ENCODE assay signal across 8 mouse cellular contexts in genomic region chr7:99545885-99546745, GRCm38 (mm10). TPM values are rescaled to one million over a fixed set of nuclear protein-coding genes. Genes with fewer than 3 reads are reported as not detected.
DNase-seq lines count a peak whose midpoint lies in the region; ATAC-seq and TF ChIP-seq lines count a peak whose summit lies in the region.

No protein-coding gene starts in this region.

- peak; percentile 58 for DNase-seq in 3134 (ENCODE audit: extremely low read depth, insufficient read length, low spot score)
- DNase-seq in MEL (ENCODE audit: low read depth, low spot score) = peak; percentile 68
- DNase-seq in heart, adult 8-10 months (ENCODE audit: low spot score) = peak; percentile 68
- peak; percentile 89 for DNase-seq in kidney, adult 11 months
- DNase-seq in urinary bladder, postnatal 36 days (ENCODE audit: low spot score in 2 of 2) = peak; percentile 44 to 70

- H3K27ac ChIP-seq in MEL (ENCODE audit: control insufficient read depth, low read depth, low read length) = peak overlapping the region; percentile 50; the same call in 1 of the 2 replicates
- peak overlapping the region; percentile 55 for H3K27ac ChIP-seq in cortical plate, adult 2 months (ENCODE audit: insufficient read depth, low read length)
- peak overlapping the region; percentile 64 for H3K27ac ChIP-seq in liver, embryonic 16.5 days (ENCODE audit: low read length)

- H3K36me3 ChIP-seq in MEL (ENCODE audit: control insufficient read depth in 1 of 2, insufficient read depth in 2 of 2, low read length in 2 of 2) = peaks cover 0 to 9% of the 10 kb centered on the region in 2 experiments; a peak in 3 of 4 replicates
- 0 out of 2 replicates have a peak, but pooled peaks cover 3% of the 10 kb centered on the region for H3K36me3 ChIP-seq in liver, embryonic 16.5 days (ENCODE audit: control insufficient read depth, insufficient read depth)

- TF ChIP-seq EP300 in MEL (IDR thresholded peaks at IDR 0.05; ENCODE audit: low read depth in 1 of 2, low read length in 2 of 2) = no peak

- no peak overlapping the region for H3K4me3 ChIP-seq in MEL (ENCODE audit: control insufficient read depth in 1 of 2, insufficient read depth in 1 of 2, low read depth in 2 of 2, low read length in 2 of 2)
- H3K4me3 ChIP-seq in cortical plate, adult 2 months (ENCODE audit: insufficient read depth, low read length) = no peak overlapping the region
- H3K4me3 ChIP-seq in liver, embryonic 16.5 days (ENCODE audit: low read depth, low read length) = no peak overlapping the region

- no peaks in the 10 kb centered on the region for H3K27me3 ChIP-seq in MEL (ENCODE audit: control insufficient read depth in 1 of 2, insufficient read depth in 2 of 2, low read length in 2 of 2)
- no peaks in the 10 kb centered on the region for H3K27me3 ChIP-seq in liver, embryonic 16.5 days (ENCODE audit: control insufficient read depth, insufficient read depth, low read depth, low read length)

- peaks cover 6 to 12% of the 10 kb centered on the region in 2 experiments for H3K4me1 ChIP-seq in MEL (ENCODE audit: control insufficient read depth in 1 of 2, insufficient read depth in 2 of 2, low read length in 2 of 2)
- H3K4me1 ChIP-seq in cortical plate, adult 2 months (ENCODE audit: control insufficient read depth, insufficient read depth, low read length) = peaks cover 9% of the 10 kb centered on the region
- peaks cover 27% of the 10 kb centered on the region for H3K4me1 ChIP-seq in liver, embryonic 16.5 days (ENCODE audit: control insufficient read depth, low read depth, low read length)

- no peaks in the 10 kb centered on the region for H3K9me3 ChIP-seq in MEL (replicated peaks; ENCODE audit: insufficient read depth, low read length)
- no peaks in the 10 kb centered on the region for H3K9me3 ChIP-seq in liver, embryonic 16.5 days (replicated peaks; ENCODE audit: control insufficient read depth, low read length)

- no peak; a peak in 1 of 4 replicates for TF ChIP-seq POLR2A in MEL (IDR thresholded peaks at IDR 0.05; ENCODE audit: control insufficient read depth in 1 of 2, insufficient read depth in 1 of 2, low read depth in 1 of 2, low read length in 2 of 2, poor library complexity in 1 of 2)
- 0 out of 2 replicates have a peak, but pooled peaks have one; percentile 8 for TF ChIP-seq POLR2A in cortical plate, adult 2 months (IDR thresholded peaks at IDR 0.05; ENCODE audit: extremely low read depth, insufficient read depth, low read length)

- no peak for TF ChIP-seq CTCF in MEL (IDR thresholded peaks at IDR 0.05 in 2 of 3, conservative IDR thresholded peaks at IDR 0.05 in 1 of 3; ENCODE audit: control insufficient read depth in 1 of 3, insufficient read depth in 1 of 3, low read depth in 2 of 3, low read length in 3 of 3, poor library complexity in 1 of 3, severe bottlenecking in 1 of 3)
- no peak for TF ChIP-seq CTCF in cortical plate, adult 2 months (IDR thresholded peaks at IDR 0.05; ENCODE audit: extremely low read depth, insufficient read depth, low read length)

- no peak for TF ChIP-seq RAD21 in MEL (IDR thresholded peaks at IDR 0.05; ENCODE audit: low read depth, low read length)

- H3K79me2 ChIP-seq in MEL (ENCODE audit: control insufficient read depth, insufficient read depth, low read length, poor library complexity) = peaks cover under 1% of the 10 kb centered on the region; the same call in 1 of the 2 replicates

- H3K9ac ChIP-seq in MEL (ENCODE audit: control insufficient read depth, low read depth, low read length, poor library complexity, severe bottlenecking) = peak overlapping the region; percentile 18; the same call in 1 of the 2 replicates
- no peak overlapping the region; the same call in 1 of the 2 replicates for H3K9ac ChIP-seq in liver, embryonic 16.5 days (ENCODE audit: low read depth, low read length)

- 19% methylated on average over 10 of the region's 10 CpGs for WGBS in liver, embryonic 16.5 days (ENCODE audit: insufficient replicate concordance)

- ATAC-seq in liver, embryonic 16.5 days (ENCODE audit: low read depth) = peak; percentile 67
- ATAC-seq in neutrophil, adult 5-6 weeks (ENCODE audit: extremely low read depth, insufficient number of reproducible peaks, low FRiP score, poor library complexity, severe bottlenecking) = peak; percentile 70

- no peak overlapping the region for H3K4me2 ChIP-seq in liver, embryonic 16.5 days (ENCODE audit: low read depth, low read length)

TF ChIP-seq in MEL, 35 proteins besides CTCF, POLR2A, EP300 and RAD21:
- TF ChIP-seq MAZ (IDR thresholded peaks at IDR 0.05; ENCODE audit: low read depth, low read length) (no peak), SIN3A (IDR thresholded peaks at IDR 0.05; ENCODE audit: low read length) (no peak), ELF1 (IDR thresholded peaks at IDR 0.05; ENCODE audit: low read depth, low read length) (peak; percentile 55; the same call in 1 of the 2 replicates), RCOR1 (IDR thresholded peaks at IDR 0.05; ENCODE audit: low read depth, low read length) (no peak), MAFK (IDR thresholded peaks at IDR 0.05; ENCODE audit: borderline replicate concordance, low read depth, low read length) (no peak)

RNA-seq across cellular contexts. Expression of gene Arrb1, which starts 10.8 kb away (rescaled TPM):
- 44.3 and 62.7 TPM in 2 replicates for total RNA-seq in MEL (2012; rRNA removed)
- polyA plus RNA-seq in MEL (2012; ENCODE audit: insufficient read depth in 1 of 2, insufficient read length in 2 of 2, low read depth in 1 of 2, low replicate concordance in 2 of 2, missing spikeins in 1 of 2) = 10 to 100 TPM; 27.0 to 67.7 TPM
- polyA plus RNA-seq in cortical plate, adult 2 months (2012; rRNA removed) = 130 and 141 TPM in 2 replicates
- 10 to 100 TPM; 16.2 to 28.4 (median 19.5) TPM for total RNA-seq in heart, adult 8-10 months (2022)
- polyA plus RNA-seq in liver, embryonic 16.5 days (2015; fragmentation: Nextera tagmentation; extraction: Ambion mirVana) = 92.8 and 95.7 TPM in 2 replicates
- 81.8 and 95.2 TPM in 2 replicates for total RNA-seq in neutrophil, adult 5-6 weeks (2017)
